Mouse (Mus musculus): ENCODE data around the gene Rab3a.

The Rab3a gene

GRCm38 (mm10) chr8:70754043-70754870 lies at the start of gene Rab3a:
Gene Rab3a (plus strand): TSS chr8:70754679.
- DNase-seq (ENCODE audit: low spot score) = peak; percentile 90

DNA sequence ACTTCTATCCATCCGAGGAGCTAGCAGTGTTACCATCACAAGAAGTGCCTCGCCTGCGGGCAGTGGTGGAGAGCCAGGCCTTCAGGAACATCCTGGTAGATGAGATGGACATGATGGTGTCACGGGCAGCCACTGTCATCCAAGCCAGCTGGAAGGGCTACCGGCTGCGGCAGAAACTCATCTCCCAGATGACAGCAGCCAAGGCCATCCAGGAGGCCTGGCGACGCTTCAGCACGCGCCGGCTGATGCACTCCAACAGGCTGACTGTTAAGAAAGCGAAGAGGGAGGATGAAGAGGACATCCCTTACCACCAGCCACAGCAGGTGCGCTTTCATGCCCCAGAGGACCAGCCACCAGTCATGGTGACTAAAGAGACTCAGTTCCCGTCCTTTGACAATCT lies 46.2 kb upstream of the Rab3a start:
- DNase-seq (ENCODE audit: low spot score) = no peak

DNA sequence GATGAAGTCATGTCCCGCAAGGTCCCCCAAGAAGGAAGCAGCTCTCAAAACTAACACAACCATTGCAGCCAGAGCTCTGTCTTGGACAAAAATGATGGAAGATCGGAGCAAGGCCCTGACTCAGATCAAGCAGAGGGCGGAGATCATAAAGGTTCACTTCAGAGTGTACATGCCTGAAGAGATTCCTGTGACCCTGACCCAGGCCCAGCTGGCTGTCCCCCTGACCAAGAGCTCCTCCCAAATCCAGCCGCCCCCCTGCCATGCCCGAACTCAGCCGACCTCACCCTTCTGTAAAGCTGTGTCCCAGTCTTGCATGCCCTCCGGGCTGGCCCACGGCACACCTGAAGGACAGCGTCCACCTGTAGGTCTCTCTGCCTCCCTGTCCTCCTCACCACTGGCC lies 44.7 kb upstream of the Rab3a start:
- no peak for DNase-seq (ENCODE audit: low spot score)

- DNase-seq (ENCODE audit: low spot score) = no peak
Observed at GRCm38 (mm10) chr8:70710296-70710695, 44.2 kb upstream of the Rab3a start.

- no peak for DNase-seq (ENCODE audit: low spot score)
Observed at GRCm38 (mm10) chr8:70711041-70711440, 43.4 kb upstream of the Rab3a start.

DNA sequence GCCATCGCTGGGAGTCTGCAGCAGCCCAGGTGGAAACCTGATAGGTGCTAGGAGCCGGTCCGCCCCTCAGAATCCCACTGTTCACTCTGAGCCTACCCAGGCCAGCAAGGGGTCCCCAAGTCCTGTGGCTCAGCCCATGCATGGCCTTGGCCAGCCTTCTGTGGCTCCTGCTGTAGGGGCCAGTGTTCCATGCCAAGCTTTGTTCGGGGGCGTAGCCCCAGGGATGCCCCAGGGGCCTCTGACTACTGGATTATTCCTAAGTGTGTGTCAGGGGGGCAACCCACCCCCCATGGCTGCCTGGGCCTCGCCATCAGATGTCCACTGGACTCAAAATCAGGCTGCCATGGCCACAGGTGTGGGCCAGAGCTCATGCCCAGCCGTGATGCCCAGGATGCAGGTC lies 40.5 kb upstream of the Rab3a start:
- no peak for DNase-seq (ENCODE audit: low spot score)

DNA sequence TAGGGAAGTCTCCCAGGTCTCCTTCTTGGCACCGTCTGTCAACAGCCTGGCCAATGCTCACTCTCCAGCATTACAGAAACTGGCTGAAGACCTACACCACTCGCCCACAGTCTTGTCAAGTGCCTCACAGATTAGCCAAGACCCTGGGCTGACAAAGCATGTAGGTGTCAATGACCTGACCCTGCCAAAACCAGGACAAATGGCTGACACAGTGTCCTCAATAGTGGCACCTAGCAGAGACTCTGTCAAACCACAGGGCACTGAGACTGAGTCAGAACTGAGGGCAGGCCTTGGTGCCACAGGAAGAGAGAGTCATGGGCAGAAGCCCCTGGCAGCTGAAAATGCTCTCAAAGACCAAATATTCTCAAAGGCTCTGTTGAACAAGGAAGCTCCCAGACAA lies 39.4 kb upstream of the Rab3a start:
- DNase-seq (ENCODE audit: low spot score) = no peak

GRCm38 (mm10) chr8:70716521-70717400 lies 37.7 kb upstream of the Rab3a start:
- DNase-seq (ENCODE audit: low spot score) = no peak

GRCm38 (mm10) chr8:70718297-70718696 lies 36.2 kb upstream of the Rab3a start, which contains the start of gene Gm3336:
Gene Gm3336 (plus strand): TSS chr8:70718543.
- DNase-seq (ENCODE audit: low spot score) = no peak

DNA sequence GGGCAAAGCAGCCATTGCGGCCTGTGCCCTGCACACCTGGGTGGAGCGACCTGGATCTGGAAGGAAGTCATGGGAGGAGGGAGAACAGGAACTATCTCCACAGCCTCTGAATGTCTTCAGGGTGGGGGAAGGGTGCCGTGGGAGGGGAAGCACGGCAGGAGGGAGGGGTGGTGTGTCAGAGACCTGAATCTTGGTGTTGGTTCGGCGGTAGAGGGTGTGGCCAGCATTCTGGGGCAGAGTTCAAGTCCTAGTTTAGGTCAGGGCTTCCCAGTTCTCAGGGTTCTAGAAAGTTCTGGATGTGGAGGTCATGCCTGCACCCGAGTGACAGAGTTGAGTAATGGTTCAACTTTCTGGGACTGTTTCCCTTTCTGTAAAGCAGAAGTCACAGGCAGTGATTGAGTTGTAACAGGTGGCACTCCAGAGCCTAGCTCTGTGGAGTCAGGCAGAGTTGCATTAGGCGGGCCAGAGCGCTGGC lies 34.6 kb upstream of the Rab3a start:
- DNase-seq (ENCODE audit: low spot score) = no peak

DNA sequence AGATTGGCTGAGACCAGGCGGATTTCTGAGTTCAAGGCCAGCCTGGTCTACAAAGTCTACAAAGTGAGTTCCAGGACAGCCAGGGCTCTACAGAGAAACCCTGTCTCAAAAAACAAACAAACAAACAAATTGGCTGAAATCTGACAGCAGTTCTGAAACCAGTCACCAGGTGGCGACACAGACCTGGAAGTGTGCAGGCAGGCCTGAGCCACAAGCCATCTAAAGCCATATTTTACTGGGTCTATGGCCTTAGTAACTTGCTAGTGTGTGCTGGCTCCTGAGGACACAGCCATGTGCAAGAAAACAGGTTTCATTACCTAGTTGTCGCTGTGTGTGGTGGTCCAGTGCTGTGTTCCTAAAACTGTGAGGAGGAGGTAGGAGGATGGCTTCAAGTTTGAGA lies 33.7 kb upstream of the Rab3a start:
- DNase-seq (ENCODE audit: low spot score) = peak; percentile 81

DNA sequence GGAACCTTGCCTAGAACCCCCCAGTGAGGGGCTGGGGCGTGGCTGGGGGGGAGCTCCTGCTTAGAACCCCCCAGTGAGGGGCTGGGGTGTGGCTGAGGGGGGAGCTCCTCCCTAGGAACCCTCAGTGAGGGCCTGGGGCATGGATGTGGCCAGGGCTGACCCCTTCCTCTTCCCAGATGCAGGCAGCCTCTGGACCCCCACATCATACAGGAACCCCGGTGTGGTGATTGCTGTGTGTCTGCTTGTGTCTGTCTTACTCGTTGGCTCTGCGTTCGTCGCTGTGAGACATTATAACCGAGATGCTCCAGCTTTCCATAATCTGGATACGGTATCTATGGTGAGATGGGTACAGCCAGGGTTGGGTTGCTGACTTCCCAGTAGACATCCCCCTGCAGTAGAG lies 32.9 kb upstream of the Rab3a start:
- DNase-seq (ENCODE audit: low spot score) = no peak

DNA sequence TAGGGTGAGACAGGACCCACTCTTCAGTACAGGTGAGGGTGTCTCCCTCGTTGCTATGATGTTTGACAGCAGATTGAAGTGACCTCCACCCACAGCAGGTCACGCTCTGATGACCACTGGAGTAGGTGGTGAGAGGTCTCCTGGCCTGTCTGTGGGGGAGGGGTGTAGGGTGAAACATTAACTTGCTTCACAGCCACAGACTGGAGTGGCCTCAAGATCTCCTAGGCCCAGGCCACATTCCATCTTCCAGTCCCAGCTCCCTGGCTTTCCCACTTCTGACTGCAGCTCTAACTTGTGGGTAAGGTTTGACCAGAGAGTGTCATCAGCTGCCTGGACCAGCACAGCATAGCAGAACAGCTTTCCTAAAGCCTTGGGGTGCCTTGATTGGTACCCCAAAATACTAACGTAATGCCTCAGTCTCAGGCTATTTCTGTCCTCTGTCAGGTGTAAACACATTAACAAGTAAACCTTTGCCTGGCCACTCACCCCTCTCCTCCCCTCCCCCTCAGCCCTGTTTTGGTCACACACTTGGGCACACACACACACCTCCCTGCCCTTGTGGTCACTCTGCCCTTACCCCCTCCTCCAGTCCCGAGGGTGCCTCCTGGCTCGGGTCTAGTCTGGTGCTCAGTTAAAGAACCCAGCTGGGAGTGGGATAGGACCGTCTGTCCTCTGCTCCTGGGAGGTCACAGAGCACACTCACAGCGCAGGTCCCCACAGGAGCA lies 30.8 kb upstream of the Rab3a start, which contains the start of gene Pde4c:
Gene Pde4c (plus strand): TSS at position 235 of the 725 bp plus-strand sequence.
- no peak for DNase-seq (ENCODE audit: low spot score)

DNA sequence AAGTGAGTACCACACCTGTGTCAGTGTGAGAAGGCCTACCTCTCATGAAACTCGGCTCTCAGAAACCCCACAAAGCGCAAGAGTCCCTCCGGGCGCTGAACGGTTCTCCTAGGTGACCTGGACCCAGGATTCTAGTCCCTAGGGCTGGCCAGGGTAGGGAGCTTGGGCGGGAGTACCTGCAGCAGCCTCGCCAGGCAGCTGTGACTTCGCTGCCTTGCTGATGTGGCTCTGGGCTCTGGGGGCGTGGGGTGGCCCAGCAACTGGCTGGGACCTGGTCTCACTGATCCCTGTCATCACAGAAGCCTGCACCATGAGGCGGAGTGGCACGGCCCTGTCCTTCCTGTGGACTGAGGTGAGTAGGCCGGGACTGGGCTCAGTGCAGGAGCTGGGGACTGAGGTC lies 30.3 kb upstream of the Rab3a start:
- no peak for DNase-seq (ENCODE audit: low spot score)

DNA sequence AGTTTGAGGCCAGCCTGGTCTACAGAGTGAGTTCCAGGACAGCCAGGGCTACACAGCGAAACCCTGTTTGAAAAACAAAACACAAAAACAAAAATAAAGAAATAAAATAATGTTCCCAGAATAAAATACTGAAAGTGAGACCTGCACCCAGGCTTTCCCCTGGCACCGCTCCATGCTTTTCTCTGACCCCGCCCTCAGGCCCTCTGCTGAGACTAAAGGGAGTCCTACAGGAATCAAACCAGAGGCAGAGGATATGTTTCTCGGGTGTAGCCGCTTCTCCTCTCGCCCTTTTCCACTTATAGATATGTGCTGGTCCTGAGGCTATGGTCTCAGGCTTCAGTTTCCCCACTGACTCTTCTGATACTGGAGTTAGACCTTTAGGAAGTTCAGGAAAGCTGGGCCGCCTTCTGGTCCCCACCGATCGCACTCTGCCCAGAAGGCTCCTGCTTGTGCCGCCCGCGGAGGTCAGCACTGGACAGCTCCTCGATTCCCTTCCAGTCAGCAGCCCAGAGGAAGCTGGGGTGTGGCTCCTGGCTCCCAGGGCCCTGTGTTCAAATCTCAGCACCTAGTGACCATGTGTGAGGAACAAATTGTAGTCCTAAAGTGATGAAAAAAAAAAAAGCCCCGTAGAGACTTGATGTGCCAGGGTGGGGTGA lies 28.6 kb upstream of the Rab3a start:
- DNase-seq (ENCODE audit: low spot score) = no peak

DNA sequence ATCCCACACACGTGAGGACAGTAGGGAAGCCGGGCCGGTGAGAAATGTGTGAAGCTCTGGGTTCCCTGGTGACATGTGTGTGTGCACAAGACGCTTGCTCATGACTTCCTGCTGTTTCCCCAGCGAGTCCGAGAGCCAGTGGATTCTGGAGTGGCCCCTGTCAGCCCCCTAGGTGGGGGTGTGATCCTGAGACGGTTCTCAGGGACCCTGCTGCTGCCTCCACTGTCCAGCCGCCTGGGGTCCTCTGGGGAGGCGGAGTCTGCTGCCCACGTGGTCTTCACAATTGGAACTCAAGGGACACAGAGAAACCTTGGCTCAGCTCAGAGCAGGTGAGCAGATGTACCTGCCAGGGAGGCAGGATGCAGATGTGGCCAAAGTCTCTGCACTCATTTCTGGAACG lies 27.8 kb upstream of the Rab3a start:
- no peak for DNase-seq (ENCODE audit: low spot score)

DNA sequence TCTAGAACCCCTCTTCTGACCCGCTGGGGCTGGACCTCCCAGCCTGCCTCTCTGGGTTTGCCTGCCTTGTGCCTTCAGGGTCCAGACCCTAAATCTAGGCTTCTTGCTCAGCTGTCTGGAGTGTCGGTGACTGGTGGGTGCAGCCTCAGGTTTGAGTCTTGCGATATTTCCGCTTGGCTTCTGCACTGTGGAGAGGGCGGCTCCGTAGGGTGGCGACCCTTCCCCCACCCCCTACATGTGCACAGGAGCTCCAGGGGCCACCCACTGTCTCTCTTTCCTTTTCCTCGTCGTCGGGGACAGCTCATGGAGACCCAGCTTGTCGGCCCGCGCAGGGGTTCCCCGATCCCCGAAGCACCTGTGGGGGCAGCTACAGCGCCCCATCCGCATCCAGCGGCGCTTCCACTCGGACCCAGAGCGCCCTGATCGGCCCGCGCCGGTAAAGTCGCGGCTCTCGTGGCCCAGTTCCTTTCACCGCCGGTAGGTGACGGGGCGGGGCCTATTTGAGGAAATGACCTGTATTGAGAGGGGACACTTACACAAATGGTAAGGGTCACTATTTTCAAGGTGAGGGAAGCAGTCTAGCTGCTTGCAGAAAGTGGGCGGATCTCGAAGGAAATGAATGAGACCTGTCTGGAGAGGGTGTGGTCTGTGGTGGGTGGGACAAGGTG lies 24.5 kb upstream of the Rab3a start:
- no peak for DNase-seq (ENCODE audit: low spot score)

- no peak for DNase-seq (ENCODE audit: low spot score)
Observed at GRCm38 (mm10) chr8:70730956-70731355, 23.5 kb upstream of the Rab3a start.

- no peak for DNase-seq (ENCODE audit: low spot score)
Observed at GRCm38 (mm10) chr8:70737705-70738104, 16.8 kb upstream of the Rab3a start.

GRCm38 (mm10) chr8:70738211-70738610 lies 16.3 kb upstream of the Rab3a start:
- no peak for DNase-seq (ENCODE audit: low spot score)

GRCm38 (mm10) chr8:70741661-70742060 lies 12.8 kb upstream of the Rab3a start:
- no peak for DNase-seq (ENCODE audit: low spot score)
